8 mouse cellular contexts compared by ENCODE assay signal in the genomic region with DNA sequence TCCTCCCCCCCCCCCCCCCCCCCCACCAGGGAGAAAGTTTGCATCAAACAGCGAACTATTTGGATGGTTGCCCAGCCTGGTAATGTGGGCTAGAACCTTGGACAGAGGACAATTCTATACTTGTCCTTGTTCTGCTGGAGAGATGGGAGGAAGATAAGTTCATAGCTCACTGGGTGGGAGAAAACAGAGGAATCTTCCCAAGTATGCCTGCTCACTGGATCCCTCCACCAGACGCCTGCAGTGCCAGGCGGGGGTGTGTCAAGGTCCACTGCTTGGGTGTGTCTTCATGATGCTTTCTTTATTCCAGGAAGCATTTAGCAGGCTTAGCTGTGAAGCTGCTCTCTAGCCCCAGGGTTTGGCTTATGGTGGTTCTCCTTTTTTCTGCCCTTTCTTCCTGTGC. TPM values are rescaled to one million over a fixed set of nuclear protein-coding genes. Genes with fewer than 3 reads are reported as not detected.
DNase-seq lines count a peak whose midpoint lies in the region; ATAC-seq and TF ChIP-seq lines count a peak whose summit lies in the region.

No protein-coding gene starts in this region.

- H3K27me3 ChIP-seq in cerebellum, adult 2 months (ENCODE audit: control insufficient read depth, insufficient read depth, low read length) = no peaks in the 10 kb centered on the region
- no peaks in the 10 kb centered on the region for H3K27me3 ChIP-seq in limb, embryonic 10.5 days (ENCODE audit: low read depth, poor library complexity, severe bottlenecking)
- H3K27me3 ChIP-seq in neural tube, embryonic 15.5 days (replicated peaks) = no peaks in the 10 kb centered on the region

- WGBS in cerebellum, adult 2 months = 10% methylated on average over 3 of the region's 3 CpGs
- 43% methylated on average over 3 of the region's 3 CpGs for WGBS in limb, embryonic 10.5 days
- WGBS in neural tube, embryonic 15.5 days = 7% methylated on average over 3 of the region's 3 CpGs

- H3K9me3 ChIP-seq in limb, embryonic 10.5 days (replicated peaks) = no peaks in the 10 kb centered on the region
- H3K9me3 ChIP-seq in neural tube, embryonic 15.5 days (replicated peaks) = no peaks in the 10 kb centered on the region

- no peak overlapping the region for H3K27ac ChIP-seq in cerebellum, adult 2 months (ENCODE audit: insufficient read depth, low read length)
- H3K27ac ChIP-seq in limb, embryonic 10.5 days = peak overlapping the region; percentile 61; the same call in 1 of the 2 replicates
- peak overlapping the region; percentile 66 for H3K27ac ChIP-seq in neural tube, embryonic 15.5 days (replicated peaks)

- H3K36me3 ChIP-seq in limb, embryonic 10.5 days = 0 out of 2 replicates have a peak, but pooled peaks cover 7% of the 10 kb centered on the region
- no peaks in the 10 kb centered on the region for H3K36me3 ChIP-seq in neural tube, embryonic 15.5 days

- no peak for TF ChIP-seq POLR2A in cerebellum, adult 2 months (IDR thresholded peaks at IDR 0.05; ENCODE audit: borderline replicate concordance, insufficient read depth, low read length)

- peak; percentile 15 to 32 for DNase-seq in cerebellum, adult 2 months
- no peak for DNase-seq in cerebellum, postnatal 14 days
- DNase-seq in right cerebral cortex, adult 2 months (ENCODE audit: low spot score in 2 of 2) = peak; percentile 48 to 59
- no peak for DNase-seq in right cerebral cortex, postnatal 10 days (ENCODE audit: low spot score in 2 of 2)
- DNase-seq in heart, postnatal 4 days = peak; percentile 34
- DNase-seq in limb, embryonic 10.5 days (ENCODE audit: low spot score) = no peak
- DNase-seq in thymus, postnatal 25 days = no peak

- TF ChIP-seq CTCF in cerebellum, adult 2 months (IDR thresholded peaks at IDR 0.05; ENCODE audit: borderline replicate concordance, insufficient read depth, low read depth, low read length) = no peak

- H3K4me3 ChIP-seq in cerebellum, adult 2 months (replicated peaks; ENCODE audit: insufficient read depth, low read depth, low read length) = no peak overlapping the region
- H3K4me3 ChIP-seq in limb, embryonic 10.5 days = no peak overlapping the region
- H3K4me3 ChIP-seq in neural tube, embryonic 15.5 days (replicated peaks) = no peak overlapping the region

- peak overlapping the region; percentile 3; the same call in 1 of the 2 replicates for H3K4me2 ChIP-seq in neural tube, embryonic 15.5 days

- H3K9ac ChIP-seq in neural tube, embryonic 15.5 days (replicated peaks) = no peak overlapping the region

- peaks cover 7% of the 10 kb centered on the region for H3K4me1 ChIP-seq in cerebellum, adult 2 months (ENCODE audit: control insufficient read depth, insufficient read depth, low read length)
- peaks cover 97% of the 10 kb centered on the region for H3K4me1 ChIP-seq in limb, embryonic 10.5 days
- peaks cover 79% of the 10 kb centered on the region for H3K4me1 ChIP-seq in neural tube, embryonic 15.5 days

- no peak for ATAC-seq in neural tube, embryonic 15.5 days (ENCODE audit: low FRiP score)

RNA-seq across cellular contexts. Expression of a gene that starts 34.5 kb away (rescaled TPM):
- polyA plus RNA-seq in cerebellum, adult 2 months (2012; rRNA removed) = 74.0 and 77.7 TPM in 2 replicates
- total RNA-seq in heart, postnatal 4 days (2021) = 100 to 1,000 TPM; 120 to 130 TPM
- polyA plus RNA-seq in limb, embryonic 10.5 days (2016; fragmentation: Nextera tagmentation; extraction: Ambion mirVana) = 340 and 390 TPM in 2 replicates
- polyA plus RNA-seq in neural tube, embryonic 15.5 days (2015; fragmentation: Nextera tagmentation; extraction: Ambion mirVana) = 134 and 140 TPM in 2 replicates

Comparison
In these comparisons a context has a peak if more than half of its experiments do, and no peak if none do; other contexts are left out.
1. DNase-seq: peak in cerebellum, adult 2 months (2 of 2), right cerebral cortex, adult 2 months (2 of 2) and heart, postnatal 4 days (single experiment); none in cerebellum, postnatal 14 days (0 of 2), right cerebral cortex, postnatal 10 days (0 of 2), limb, embryonic 10.5 days (single experiment) and thymus, postnatal 25 days (single experiment).